Mouse (Mus musculus): ENCODE data around the gene Gm10188. TPM values are rescaled to one million over a fixed set of nuclear protein-coding genes. Genes with fewer than 3 reads are reported as not detected.

The Gm10188 gene
- polyA plus RNA-seq, 1 experiment from 2014 or later = not detected

DNA sequence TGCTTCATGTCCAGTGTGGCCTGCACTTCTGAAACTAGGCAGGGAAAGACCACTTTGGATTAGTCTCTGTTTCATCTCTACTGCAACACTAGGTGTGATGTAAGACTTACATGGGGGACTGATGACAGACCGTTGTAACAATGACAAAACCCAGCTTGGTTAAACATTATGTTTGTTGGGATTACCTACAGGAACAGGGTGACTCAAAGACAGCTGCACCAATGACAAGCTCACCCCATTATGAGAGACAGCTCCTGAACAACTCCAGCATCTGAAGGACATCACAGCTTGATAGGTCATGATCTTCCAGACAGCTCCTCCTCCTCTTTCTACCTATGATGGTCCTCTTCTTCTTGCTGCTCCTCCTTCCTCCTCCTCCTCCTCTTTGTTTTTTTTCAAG is 30.8 kb upstream of the Gm10188 start:
- 77% methylated on average over 1 of the region's 1 CpGs for WGBS
- H3K9ac ChIP-seq (ENCODE audit: low read depth, low read length) = no peak overlapping the region

DNA sequence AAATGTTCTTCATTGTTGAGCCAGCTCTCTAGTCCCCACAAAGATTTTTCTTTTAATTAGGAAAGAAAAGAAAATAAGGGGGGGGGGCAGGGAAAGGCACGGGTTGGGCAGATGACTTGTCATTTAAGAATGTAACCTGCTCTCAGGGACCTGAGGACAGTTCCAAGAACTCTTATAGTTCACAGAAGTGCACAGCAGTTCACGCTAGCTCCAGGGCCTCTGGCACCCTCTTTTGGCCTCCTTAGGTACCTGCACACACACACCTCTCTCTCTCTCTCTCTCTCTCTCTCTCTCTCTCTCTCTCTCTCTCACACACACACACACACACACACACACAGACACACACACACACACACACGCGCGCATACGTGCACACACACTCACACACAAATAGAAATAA is 24.9 kb upstream of the Gm10188 start:
- Histone ChIP-seq H3K4me2 (ENCODE audit: low read length) (no peak overlapping the region), H3K4me1 (replicated peaks; ENCODE audit: insufficient read depth, low read length) (no peaks in the 10 kb centered on the region), H3K27ac (no peak overlapping the region), H3K27me3 (ENCODE audit: insufficient read depth, low read length) (no peaks in the 10 kb centered on the region), H3K36me3 (ENCODE audit: insufficient read depth, low read length) (no peaks in the 10 kb centered on the region), H3K9me3 (replicated peaks; ENCODE audit: low read length) (no peaks in the 10 kb centered on the region), H3K4me3 (replicated peaks; ENCODE audit: low read depth, low read length) (no peak overlapping the region), H3K9ac (ENCODE audit: low read depth, low read length) (no peak overlapping the region)
- peak; percentile 17; the same call in 1 of the 2 replicates for TF ChIP-seq CTCF (IDR thresholded peaks at IDR 0.05; ENCODE audit: low read depth)
- DNase-seq (ENCODE audit: low spot score) (no peak), ATAC-seq (replicated peaks; ENCODE audit: low FRiP score, low read depth) (no peak)
- WGBS = 81% methylated on average over 6 of the region's 6 CpGs

More for the DNA sequence above, 30.8 kb upstream of the Gm10188 start:
- H3K36me3 ChIP-seq (ENCODE audit: insufficient read depth, low read length) = no peaks in the 10 kb centered on the region
- no peak overlapping the region for H3K4me2 ChIP-seq (ENCODE audit: low read length)
- H3K9me3 ChIP-seq (replicated peaks; ENCODE audit: low read length) = no peaks in the 10 kb centered on the region
- DNase-seq (ENCODE audit: low spot score) (no peak), ATAC-seq (replicated peaks; ENCODE audit: low FRiP score, low read depth) (no peak)
- TF ChIP-seq CTCF (IDR thresholded peaks at IDR 0.05; ENCODE audit: low read depth) = no peak
- no peaks in the 10 kb centered on the region for H3K27me3 ChIP-seq (ENCODE audit: insufficient read depth, low read length)
- no peak overlapping the region for H3K4me3 ChIP-seq (replicated peaks; ENCODE audit: low read depth, low read length)
- H3K4me1 ChIP-seq (replicated peaks; ENCODE audit: insufficient read depth, low read length) = no peaks in the 10 kb centered on the region
- H3K27ac ChIP-seq = no peak overlapping the region

DNA sequence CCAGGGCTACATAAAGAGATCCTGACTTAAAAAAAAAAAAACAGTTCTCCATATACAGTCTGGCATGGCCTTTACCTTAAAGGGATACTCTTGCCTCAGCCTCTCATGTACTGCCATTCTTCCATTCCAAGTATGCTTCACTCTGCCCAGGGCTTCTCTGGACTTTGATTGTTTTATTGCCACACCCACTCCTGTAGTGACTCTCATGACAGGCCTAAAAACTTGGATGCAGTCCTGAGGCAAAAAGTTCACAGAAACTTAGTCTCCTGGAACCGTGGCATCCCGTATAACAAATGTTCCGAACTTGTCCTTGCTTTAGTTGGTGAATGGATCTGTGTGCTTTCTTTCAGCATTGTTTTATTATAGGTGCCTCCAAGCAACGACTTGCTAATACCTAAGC is 17.1 kb upstream of the Gm10188 start:
- Histone ChIP-seq H3K36me3 (ENCODE audit: insufficient read depth, low read length) (no peaks in the 10 kb centered on the region), H3K27me3 (ENCODE audit: insufficient read depth, low read length) (no peaks in the 10 kb centered on the region), H3K4me3 (replicated peaks; ENCODE audit: low read depth, low read length) (no peak overlapping the region), H3K4me2 (ENCODE audit: low read length) (no peak overlapping the region), H3K4me1 (replicated peaks; ENCODE audit: insufficient read depth, low read length) (no peaks in the 10 kb centered on the region), H3K9ac (ENCODE audit: low read depth, low read length) (no peak overlapping the region), H3K9me3 (replicated peaks; ENCODE audit: low read length) (no peaks in the 10 kb centered on the region), H3K27ac (no peak overlapping the region)
- ATAC-seq (replicated peaks; ENCODE audit: low FRiP score, low read depth) (no peak), DNase-seq (ENCODE audit: low spot score) (no peak)
- 76% methylated on average over 4 of the region's 4 CpGs for WGBS
- TF ChIP-seq CTCF (IDR thresholded peaks at IDR 0.05; ENCODE audit: low read depth) = no peak

DNA sequence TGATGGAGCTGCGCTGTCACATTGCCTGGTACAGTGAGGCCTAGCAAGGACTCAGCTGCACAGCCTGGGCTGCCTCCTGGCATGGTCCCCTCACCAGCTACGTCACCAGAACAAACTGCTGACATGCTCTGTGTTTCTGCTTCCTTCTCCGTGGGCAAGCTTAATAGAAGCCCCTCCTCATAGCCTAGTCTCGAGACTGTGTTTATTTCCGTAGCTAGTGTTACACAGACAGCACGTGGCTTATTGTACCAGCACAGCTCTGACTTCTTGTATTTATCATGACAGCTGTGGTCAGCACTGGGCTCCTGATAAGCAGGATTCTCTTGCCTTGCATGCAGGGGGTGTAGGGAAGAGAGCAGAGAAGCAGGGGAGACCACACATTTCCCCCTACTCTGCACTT is 16.6 kb upstream of the Gm10188 start:
- 45% methylated on average over 6 of the region's 6 CpGs for WGBS
- TF ChIP-seq CTCF (IDR thresholded peaks at IDR 0.05; ENCODE audit: low read depth) = no peak
- Histone ChIP-seq H3K4me3 (replicated peaks; ENCODE audit: low read depth, low read length) (no peak overlapping the region), H3K27me3 (ENCODE audit: insufficient read depth, low read length) (no peaks in the 10 kb centered on the region), H3K4me1 (replicated peaks; ENCODE audit: insufficient read depth, low read length) (no peaks in the 10 kb centered on the region), H3K9ac (ENCODE audit: low read depth, low read length) (no peak overlapping the region), H3K27ac (no peak overlapping the region), H3K36me3 (ENCODE audit: insufficient read depth, low read length) (no peaks in the 10 kb centered on the region), H3K4me2 (ENCODE audit: low read length) (no peak overlapping the region), H3K9me3 (replicated peaks; ENCODE audit: low read length) (no peaks in the 10 kb centered on the region)
- no peak for DNase-seq (ENCODE audit: low spot score)
- no peak for ATAC-seq (replicated peaks; ENCODE audit: low FRiP score, low read depth)

DNA sequence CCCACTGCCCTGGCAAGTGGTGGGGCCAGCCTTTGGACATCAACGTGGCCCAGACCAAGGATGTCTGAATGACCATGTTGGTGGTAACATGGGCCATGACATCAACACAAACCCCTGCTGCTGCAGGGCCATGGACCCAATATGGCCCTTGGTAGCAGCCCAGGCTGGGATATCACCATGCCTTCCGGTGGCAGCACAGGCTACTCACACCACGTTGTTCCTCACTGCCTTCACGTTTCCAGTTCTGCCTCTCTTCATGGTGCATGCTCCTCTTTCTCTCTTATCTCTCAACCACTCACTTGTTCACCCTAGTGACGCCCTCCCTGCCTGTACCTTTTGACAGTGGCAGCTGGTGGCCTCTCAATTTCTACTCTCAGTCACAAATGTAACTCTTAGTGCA is 15.4 kb upstream of the Gm10188 start:
- no peak overlapping the region for H3K4me3 ChIP-seq (replicated peaks; ENCODE audit: low read depth, low read length)
- no peak for TF ChIP-seq CTCF (IDR thresholded peaks at IDR 0.05; ENCODE audit: low read depth)
- WGBS = 78% methylated on average over 5 of the region's 5 CpGs
- H3K36me3 ChIP-seq (ENCODE audit: insufficient read depth, low read length) = no peaks in the 10 kb centered on the region
- no peak overlapping the region for H3K4me2 ChIP-seq (ENCODE audit: low read length)
- H3K9ac ChIP-seq (ENCODE audit: low read depth, low read length) = no peak overlapping the region
- ATAC-seq (replicated peaks; ENCODE audit: low FRiP score, low read depth) (no peak), DNase-seq (ENCODE audit: low spot score) (no peak)
- H3K27ac ChIP-seq = no peak overlapping the region
- H3K27me3 ChIP-seq (ENCODE audit: insufficient read depth, low read length) = no peaks in the 10 kb centered on the region
- no peaks in the 10 kb centered on the region for H3K4me1 ChIP-seq (replicated peaks; ENCODE audit: insufficient read depth, low read length)
- H3K9me3 ChIP-seq (replicated peaks; ENCODE audit: low read length) = no peaks in the 10 kb centered on the region

DNA sequence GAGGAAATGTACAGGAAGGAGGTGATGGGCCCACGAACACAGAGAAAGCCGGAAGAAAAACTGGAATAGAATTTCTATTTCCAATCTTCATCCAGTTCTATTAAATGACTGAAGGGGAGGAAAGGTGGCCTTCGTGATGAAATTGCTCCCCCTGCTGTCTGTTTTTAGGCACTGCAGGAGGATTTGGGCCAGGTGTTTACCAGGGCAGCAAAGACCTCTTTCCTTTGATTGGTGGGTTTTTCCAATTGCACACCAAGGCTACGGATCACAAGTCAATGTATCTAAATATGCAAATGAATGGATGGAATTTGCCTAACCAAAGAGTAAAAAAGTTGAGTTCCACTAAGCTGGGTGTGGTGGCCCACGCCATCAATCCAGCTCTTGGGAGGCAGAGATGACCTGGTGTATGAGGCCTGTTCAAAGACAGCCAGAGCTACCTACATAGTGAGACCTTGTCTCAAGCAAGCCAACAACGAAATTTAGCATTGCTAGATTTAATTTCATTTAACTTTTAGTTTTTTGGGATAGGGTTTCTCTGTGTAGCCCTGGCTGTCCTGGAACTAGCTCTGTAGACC is 8.1 kb upstream of the Gm10188 start:
- Histone ChIP-seq H3K4me3 (replicated peaks; ENCODE audit: low read depth, low read length) (no peak overlapping the region), H3K4me1 (replicated peaks; ENCODE audit: insufficient read depth, low read length) (no peaks in the 10 kb centered on the region), H3K27ac (no peak overlapping the region), H3K9me3 (replicated peaks; ENCODE audit: low read length) (no peaks in the 10 kb centered on the region), H3K36me3 (ENCODE audit: insufficient read depth, low read length) (no peaks in the 10 kb centered on the region), H3K27me3 (ENCODE audit: insufficient read depth, low read length) (no peaks in the 10 kb centered on the region), H3K9ac (ENCODE audit: low read depth, low read length) (no peak overlapping the region), H3K4me2 (ENCODE audit: low read length) (no peak overlapping the region)
- TF ChIP-seq CTCF (IDR thresholded peaks at IDR 0.05; ENCODE audit: low read depth) = peak; percentile 93
- ATAC-seq (replicated peaks; ENCODE audit: low FRiP score, low read depth) (no peak), DNase-seq (ENCODE audit: low spot score) (peak; percentile 83)
- 22% methylated on average over 6 of the region's 6 CpGs for whole genome bisulfite sequencing

DNA sequence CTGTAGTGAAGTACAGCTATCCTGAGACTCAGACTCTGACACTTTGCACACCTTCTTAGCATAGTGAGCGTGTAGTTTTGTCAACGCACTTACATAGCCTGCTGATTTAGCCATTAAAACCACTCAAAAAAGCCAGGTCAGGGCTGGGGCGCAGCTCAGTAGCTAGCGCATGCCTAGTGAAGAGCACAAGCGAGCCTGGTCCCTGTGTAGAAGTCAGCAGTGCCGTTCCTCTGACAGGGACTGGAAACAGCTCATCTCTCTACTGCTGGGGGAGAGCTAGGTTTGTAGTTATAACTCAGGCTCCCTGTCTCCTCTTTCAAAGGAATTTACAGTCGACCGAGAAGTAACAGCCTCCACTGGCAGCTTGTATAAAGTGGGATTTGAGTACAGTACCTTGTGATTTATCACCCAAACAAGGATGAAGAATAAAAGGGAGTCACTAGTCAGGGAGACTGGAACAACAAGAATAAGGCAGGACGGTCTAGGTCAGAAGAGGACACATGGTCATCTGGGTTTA is 5.2 kb upstream of the Gm10188 start:
- Histone ChIP-seq H3K4me1 (replicated peaks; ENCODE audit: insufficient read depth, low read length) (no peaks in the 10 kb centered on the region), H3K27me3 (ENCODE audit: insufficient read depth, low read length) (no peaks in the 10 kb centered on the region), H3K4me3 (replicated peaks; ENCODE audit: low read depth, low read length) (no peak overlapping the region), H3K4me2 (ENCODE audit: low read length) (no peak overlapping the region), H3K27ac (no peak overlapping the region), H3K36me3 (ENCODE audit: insufficient read depth, low read length) (no peaks in the 10 kb centered on the region), H3K9ac (ENCODE audit: low read depth, low read length) (no peak overlapping the region), H3K9me3 (replicated peaks; ENCODE audit: low read length) (no peaks in the 10 kb centered on the region)
- ATAC-seq (replicated peaks; ENCODE audit: low FRiP score, low read depth) (peak; percentile 59; the same call in 1 of the 2 replicates), DNase-seq (ENCODE audit: low spot score) (peak; percentile 78)
- WGBS = 25% methylated on average over 9 of the region's 9 CpGs
- no peak for TF ChIP-seq CTCF (IDR thresholded peaks at IDR 0.05; ENCODE audit: low read depth)

Measured in kidney, postnatal 0 days (tissue).